Mouse (Mus musculus) midbrain, embryonic 14.5 days (tissue): ENCODE data around the gene P4ha2. TPM values are rescaled to one million over a fixed set of nuclear protein-coding genes. Genes with fewer than 3 reads are reported as not detected.

Experiments used
- ATAC-seq: fragments of 200-750 bp; cut with Nextera tagmentation; 2 replicates; pipeline ENCODE4 v1.8.0; 2017; ENCODE audit warnings: moderate number of reproducible peaks, moderate library complexity; ENCODE audit not compliant: low FRiP score, low TSS enrichment
- DNase-seq: peaks from one replicate; pipeline ENCODE4 v3.0.0-alpha.2; 2015
- H3K27ac ChIP-seq: fragments of 300-500 bp; sonication (generic); replicated peaks from 2 replicates; pipeline ENCODE4 v1.5.1; 2014; ENCODE audit warnings: mild to moderate bottlenecking, low read depth, low read length, moderate library complexity
- H3K27me3 ChIP-seq: fragments of 300-500 bp; sonication (generic); 2 replicates; pipeline ENCODE4 v1.6.1; 2014; ENCODE audit warnings: low read length, control low read depth, mixed read lengths; ENCODE audit not compliant: control insufficient read depth, insufficient read depth
- H3K36me3 ChIP-seq: fragments of 300-500 bp; sonication (generic); 2 replicates; pipeline ENCODE4 v1.6.1; 2014; ENCODE audit warnings: low read length, control low read depth; ENCODE audit not compliant: control insufficient read depth, insufficient read depth
- H3K4me1 ChIP-seq: fragments of 300-500 bp; sonication (generic); 2 replicates; pipeline ENCODE4 v1.6.1; 2014; ENCODE audit warnings: mild to moderate bottlenecking, antibody characterized with exemption, low read length, control low read depth; ENCODE audit not compliant: control insufficient read depth, insufficient read depth
- H3K4me2 ChIP-seq: fragments of 300-500 bp; sonication (generic); 2 replicates; pipeline ENCODE4 v1.6.1; 2014; ENCODE audit warnings: mild to moderate bottlenecking, low read length, moderate library complexity
- H3K4me3 ChIP-seq: fragments of 300-500 bp; sonication (generic); replicated peaks from 2 replicates; pipeline ENCODE4 v1.5.1; 2014; ENCODE audit warnings: low read depth, low read length
- H3K9ac ChIP-seq: fragments of 300-500 bp; sonication (generic); replicated peaks from 2 replicates; pipeline ENCODE4 v1.6.1; 2014; ENCODE audit warnings: mild to moderate bottlenecking, low read length, moderate library complexity
- H3K9me3 ChIP-seq: fragments of 300-500 bp; sonication (generic); 2 replicates; pipeline ENCODE4 v1.6.1; 2016; ENCODE audit warnings: low read length, control low read depth, mixed read lengths; ENCODE audit not compliant: control insufficient read depth
- WGBS: fragments of 180-500 bp; shearing (Covaris S2); extraction: QIAGEN DNeasy Blood & Tissue Kit; methylation state at CpG from one replicate; pipeline ENCODE4 v1.1.7; 2014; 5-methylcytosine and 5-hydroxymethylcytosine counted together
- polyA plus RNA-seq: library from polyadenylated mRNA; unstranded; fragments of >200 nt; fragmentation: Nextera tagmentation; extraction: Ambion mirVana; gene quantifications from 2 replicates; pipeline ENCODE4 v1.2.1, GENCODE M21; 2014

P4ha2 gene
- polyA plus RNA-seq, 1 experiment from 2014 or later: 10.5 TPM

GRCm38 (mm10) chr11:54116406-54116805 lies 16.5 kb downstream of the P4ha2 start:
- WGBS: 75% methylated on average over 4 of the region's 4 CpGs
- ATAC-seq: no peak
- H3K9me3 ChIP-seq: no peaks in the 10 kb centered on the region
- no peak overlapping the region for H3K4me2 ChIP-seq
- no peak overlapping the region for H3K4me3 ChIP-seq
- no peaks in the 10 kb centered on the region for H3K36me3 ChIP-seq
- H3K9ac ChIP-seq: no peak overlapping the region
- no peak for DNase-seq
- H3K27me3 ChIP-seq: no peaks in the 10 kb centered on the region
- no peak overlapping the region for H3K27ac ChIP-seq
- peaks cover 26% of the 10 kb centered on the region for H3K4me1 ChIP-seq

GRCm38 (mm10) chr11:54117096-54117495 lies 17.2 kb downstream of the P4ha2 start:
- Histone ChIP-seq H3K36me3 (no peaks in the 10 kb centered on the region), H3K4me2 (no peak overlapping the region), H3K9me3 (no peaks in the 10 kb centered on the region), H3K27me3 (no peaks in the 10 kb centered on the region), H3K9ac (no peak overlapping the region), H3K27ac (no peak overlapping the region), H3K4me1 (peaks cover 23% of the 10 kb centered on the region), H3K4me3 (no peak overlapping the region)
- DNase-seq (no peak), ATAC-seq (no peak)
- 85% methylated on average over 10 of the region's 10 CpGs for WGBS

- Histone ChIP-seq H3K9ac (no peak overlapping the region), H3K36me3 (no peaks in the 10 kb centered on the region), H3K4me2 (no peak overlapping the region), H3K27ac (no peak overlapping the region), H3K4me1 (0 out of 2 replicates have a peak, but pooled peaks cover 6% of the 10 kb centered on the region), H3K27me3 (no peaks in the 10 kb centered on the region), H3K9me3 (no peaks in the 10 kb centered on the region), H3K4me3 (no peak overlapping the region)
- ATAC-seq (no peak), DNase-seq (no peak)
- whole genome bisulfite sequencing: 91% methylated on average over 12 of the region's 12 CpGs
These were observed 19.2 kb downstream of the P4ha2 start for GRCm38 (mm10) chr11:54119126-54119525.

GRCm38 (mm10) chr11:54119740-54120360 lies 20.0 kb downstream of the P4ha2 start:
- WGBS: 93% methylated on average over 13 of the region's 13 CpGs
- Histone ChIP-seq H3K4me3 (no peak overlapping the region), H3K36me3 (no peaks in the 10 kb centered on the region), H3K4me1 (0 out of 2 replicates have a peak, but pooled peaks cover 3% of the 10 kb centered on the region), H3K9me3 (no peaks in the 10 kb centered on the region), H3K27ac (no peak overlapping the region), H3K4me2 (no peak overlapping the region), H3K27me3 (no peaks in the 10 kb centered on the region), H3K9ac (no peak overlapping the region)
- DNase-seq (no peak), ATAC-seq (no peak)

GRCm38 (mm10) chr11:54122416-54123264 lies 22.7 kb downstream of the P4ha2 start:
- Histone ChIP-seq H3K9ac (no peak overlapping the region), H3K27ac (no peak overlapping the region), H3K4me1 (peaks cover 14% of the 10 kb centered on the region), H3K4me2 (no peak overlapping the region), H3K4me3 (no peak overlapping the region), H3K36me3 (no peaks in the 10 kb centered on the region), H3K27me3 (no peaks in the 10 kb centered on the region), H3K9me3 (no peaks in the 10 kb centered on the region)
- 48% methylated on average over 14 of the region's 14 CpGs for WGBS
- DNase-seq (peak; percentile 71), ATAC-seq (peak; percentile 55; the same call in 1 of the 2 replicates)

- Histone ChIP-seq H3K27me3 (no peaks in the 10 kb centered on the region), H3K4me3 (no peak overlapping the region), H3K9me3 (no peaks in the 10 kb centered on the region), H3K4me1 (peaks cover 14% of the 10 kb centered on the region), H3K9ac (no peak overlapping the region), H3K36me3 (no peaks in the 10 kb centered on the region), H3K27ac (no peak overlapping the region), H3K4me2 (no peak overlapping the region)
- WGBS: 85% methylated on average over 18 of the region's 18 CpGs
- DNase-seq: no peak
- ATAC-seq: no peak
These were observed 26.2 kb downstream of the P4ha2 start for GRCm38 (mm10) chr11:54125982-54126648.

GRCm38 (mm10) chr11:54126654-54127374 lies 26.9 kb downstream of the P4ha2 start:
- no peak overlapping the region; the same call in 1 of the 2 replicates for H3K4me2 ChIP-seq
- H3K36me3 ChIP-seq: no peaks in the 10 kb centered on the region
- peak overlapping the region; percentile 12; the same call in 1 of the 2 replicates for H3K9ac ChIP-seq
- H3K4me1 ChIP-seq: peaks cover 14% of the 10 kb centered on the region
- DNase-seq (peak; percentile 44), ATAC-seq (no peak)
- no peaks in the 10 kb centered on the region for H3K9me3 ChIP-seq
- H3K4me3 ChIP-seq: no peak overlapping the region
- peak overlapping the region; percentile 41; the same call in 1 of the 2 replicates for H3K27ac ChIP-seq
- no peaks in the 10 kb centered on the region for H3K27me3 ChIP-seq
- WGBS: 40% methylated on average over 15 of the region's 15 CpGs

GRCm38 (mm10) chr11:54127397-54127796 lies 27.5 kb downstream of the P4ha2 start:
- H3K4me3 ChIP-seq: no peak overlapping the region
- H3K4me2 ChIP-seq: no peak overlapping the region
- DNase-seq: no peak
- no peaks in the 10 kb centered on the region for H3K9me3 ChIP-seq
- H3K27ac ChIP-seq: no peak overlapping the region
- peaks cover 12% of the 10 kb centered on the region for H3K4me1 ChIP-seq
- no peak for ATAC-seq
- WGBS: 75% methylated on average over 2 of the region's 2 CpGs
- no peak overlapping the region for H3K9ac ChIP-seq
- H3K27me3 ChIP-seq: no peaks in the 10 kb centered on the region
- H3K36me3 ChIP-seq: no peaks in the 10 kb centered on the region
